Mouse (Mus musculus): ENCODE measurements around the gene Hat1. TPM values are rescaled to one million over a fixed set of nuclear protein-coding genes. Genes with fewer than 3 reads are reported as not detected.
A peak's percentile ranks its signal among the peaks of the same experiment; 100 is the strongest.

The Hat1 gene
- total and polyA plus RNA-seq, 3 experiments = 91.6 to 292 (median 167) TPM

DNA sequence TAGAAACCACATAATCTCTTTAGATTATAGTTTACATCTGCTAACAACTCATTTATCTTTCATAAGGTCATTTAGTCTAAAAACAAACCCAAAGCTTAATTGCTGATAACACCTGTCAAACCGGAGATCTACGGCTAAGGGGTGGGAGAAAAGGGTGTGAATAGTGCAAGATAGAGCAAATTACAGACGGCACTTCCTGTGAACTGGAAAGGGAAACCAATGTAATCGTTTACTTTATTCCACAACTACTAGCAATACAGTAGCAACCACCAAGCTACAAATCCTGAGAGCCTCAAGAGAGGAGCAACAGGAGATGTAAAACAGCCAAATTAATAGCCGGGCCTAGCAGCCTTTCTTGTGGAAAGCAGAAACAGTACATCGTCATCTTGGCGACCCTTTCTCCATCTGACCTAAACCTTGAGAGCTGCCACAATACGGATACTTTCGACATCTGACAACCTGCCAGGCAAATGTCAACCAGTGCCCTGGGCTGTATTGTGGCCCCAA, 22.1 kb upstream of the Hat1 start:
- H3K27me3 ChIP-seq (replicated peaks) = no peaks in the 10 kb centered on the region
- peaks cover 0 to 20% of the 10 kb centered on the region in 2 experiments for H3K36me3 ChIP-seq (replicated peaks in 1 of 2; ENCODE audit: control insufficient read depth in 1 of 2, insufficient read depth in 1 of 2, low read length in 1 of 2)
- H3K79me2 ChIP-seq (replicated peaks; ENCODE audit: control insufficient read depth, extremely low read depth, insufficient read depth, poor library complexity, severe bottlenecking) = peaks cover 14% of the 10 kb centered on the region
- in situ Hi-C loops (cut with MboI; ENCODE audit: low pct_ligation_motif_present, low pct_unique_long_range_greater_than_20kb, low sequenced_read_pairs) = no loop called here
- H3K9ac ChIP-seq (ENCODE audit: insufficient read depth, low read depth) = peak overlapping the region; percentile 46
- no peaks in the 10 kb centered on the region for H3K9me3 ChIP-seq (replicated peaks; ENCODE audit: low read length)
- TF ChIP-seq ZKSCAN1 (IDR thresholded peaks at IDR 0.05; ENCODE audit: borderline replicate concordance, low read depth, low read length) = no peak
- no peak for TF ChIP-seq USF1 (IDR thresholded peaks at IDR 0.05; ENCODE audit: low read depth, low read length)
- 0 out of 2 replicates have a peak, but pooled peaks have one; percentile 27 for TF ChIP-seq MYC (IDR thresholded peaks at IDR 0.05; ENCODE audit: low read depth, low read length)
- TF ChIP-seq IRF4 (IDR thresholded peaks at IDR 0.05; ENCODE audit: low read depth, low read length) = no peak
- TF ChIP-seq CHD1 (IDR thresholded peaks at IDR 0.05; ENCODE audit: low read depth, low read length) = peak; percentile 47; the same call in 1 of the 2 replicates
- TF ChIP-seq UBTF (IDR thresholded peaks at IDR 0.05; ENCODE audit: low read depth, low read length) = no peak
- 0 out of 2 replicates have a peak, but pooled peaks have one; percentile 14 for TF ChIP-seq EP300 (IDR thresholded peaks at IDR 0.05; ENCODE audit: low read length)
- dilution Hi-C loops (cut with MboI; ENCODE audit: extremely low pct_ligation_motif_present, extremely low pct_unique_long_range_greater_than_20kb, low sequenced_read_pairs) = no loop called here
- H3K4me3 ChIP-seq (replicated peaks in 1 of 3; ENCODE audit: low read depth in 2 of 3, low read length in 2 of 3, poor library complexity in 1 of 3) = peak overlapping the region; percentile 62 to 87 (median 85)
- peak overlapping the region; percentile 87 for H3K4me2 ChIP-seq (ENCODE audit: insufficient read depth, low read depth, poor library complexity, severe bottlenecking)
- no peak for DNase-seq (ENCODE audit: extremely low read depth)
- peak overlapping the region; percentile 27; the same call in 1 of the 2 replicates for H3K27ac ChIP-seq (ENCODE audit: insufficient read depth, low read depth)
- peaks cover 0 to 24% of the 10 kb centered on the region in 2 experiments; a peak in 2 of 4 replicates for H3K4me1 ChIP-seq (ENCODE audit: control insufficient read depth in 1 of 2, insufficient read depth in 2 of 2)

DNA sequence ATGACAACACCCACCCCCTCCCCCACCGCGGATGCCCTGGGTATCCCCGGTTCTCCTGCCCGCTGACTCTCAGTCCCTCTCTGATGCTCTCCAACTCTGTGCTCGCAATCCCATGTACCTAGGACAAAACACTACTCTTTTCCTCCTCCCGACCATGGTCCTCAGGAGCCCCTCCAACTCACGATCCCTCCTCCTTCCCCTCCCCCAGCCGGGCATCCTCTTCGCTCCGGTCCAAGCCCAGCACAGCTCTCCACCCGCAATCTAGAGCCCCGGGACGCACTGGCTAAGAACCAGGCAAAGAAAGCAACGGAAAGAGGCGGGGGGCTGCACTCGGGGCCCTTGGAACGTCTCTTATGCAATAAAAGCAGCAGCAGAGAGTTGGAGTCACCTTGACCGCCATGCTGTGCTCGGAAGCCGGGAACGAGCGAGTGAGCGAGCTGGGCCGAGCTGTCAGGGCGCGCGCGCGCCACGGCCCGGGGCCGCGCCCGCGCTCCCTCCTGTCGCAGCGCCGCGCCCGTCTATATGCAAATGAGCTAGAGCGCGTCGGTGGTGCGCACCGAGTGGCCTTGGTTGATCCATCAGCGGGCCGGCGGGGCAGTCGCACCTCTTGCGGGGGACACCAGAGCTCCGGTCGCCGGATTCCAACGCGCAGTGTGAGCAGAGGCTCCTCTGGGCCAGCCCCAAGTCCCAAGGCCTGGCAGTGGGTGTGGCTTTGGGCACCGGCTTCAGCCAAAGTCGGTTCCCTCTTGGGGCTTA, 21.5 kb upstream of the Hat1 start, which contains the start of gene Slc25a12:
Gene Slc25a12, minus strand, starts transcription at position 625 of the 756 bp plus-strand sequence.
- Histone ChIP-seq H3K79me2 (replicated peaks; ENCODE audit: control insufficient read depth, extremely low read depth, insufficient read depth, poor library complexity, severe bottlenecking) (peaks cover 14% of the 10 kb centered on the region), H3K27ac (ENCODE audit: insufficient read depth, low read depth) (peak within 1 kb of the TSS; percentile 27; the same call in 1 of the 2 replicates), H3K4me2 (ENCODE audit: insufficient read depth, low read depth, poor library complexity, severe bottlenecking) (peak within 1 kb of the TSS; percentile 87), H3K9ac (ENCODE audit: insufficient read depth, low read depth) (peak within 1 kb of the TSS; percentile 62), H3K27me3 (replicated peaks) (no peaks in the 10 kb centered on the region), H3K4me1 (ENCODE audit: control insufficient read depth in 1 of 2, insufficient read depth in 2 of 2) (peaks cover 0 to 24% of the 10 kb centered on the region in 2 experiments; a peak in 2 of 4 replicates), H3K4me3 (replicated peaks in 1 of 3; ENCODE audit: low read depth in 2 of 3, low read length in 2 of 3, poor library complexity in 1 of 3) (peak within 1 kb of the TSS; percentile 62 to 87 (median 85)), H3K36me3 (replicated peaks in 1 of 2; ENCODE audit: control insufficient read depth in 1 of 2, insufficient read depth in 1 of 2, low read length in 1 of 2) (peaks cover 0 to 14% of the 10 kb centered on the region in 2 experiments), H3K9me3 (replicated peaks; ENCODE audit: low read length) (no peaks in the 10 kb centered on the region)
- dilution Hi-C loops (cut with MboI; ENCODE audit: extremely low pct_ligation_motif_present, extremely low pct_unique_long_range_greater_than_20kb, low sequenced_read_pairs) = no loop called here
- DNase-seq (ENCODE audit: extremely low read depth) = peak; percentile 87
- in situ Hi-C loops (cut with MboI; ENCODE audit: low pct_ligation_motif_present, low pct_unique_long_range_greater_than_20kb, low sequenced_read_pairs) = no loop called here
- TF ChIP-seq KAT2A (IDR thresholded peaks at IDR 0.05; ENCODE audit: insufficient replicate concordance, low read length) = no peak
- no peak for TF ChIP-seq SMC3 (IDR thresholded peaks at IDR 0.05; ENCODE audit: low read depth, low read length)
- peak; percentile 59; the same call in 1 of the 2 replicates for TF ChIP-seq TBP (conservative IDR thresholded peaks at IDR 0.05; ENCODE audit: low read depth, low read length)
- no peak for TF ChIP-seq ZNF384 (IDR thresholded peaks at IDR 0.05; ENCODE audit: low read depth, low read length)
- TF ChIP-seq ELF1 (IDR thresholded peaks at IDR 0.05; ENCODE audit: low read depth, low read length) = no peak
- peak; percentile 72; the same call in 1 of the 2 replicates for TF ChIP-seq NELFE (IDR thresholded peaks at IDR 0.05; ENCODE audit: low read depth, low read length)
- no peak for TF ChIP-seq POLR2AphosphoS2 (IDR thresholded peaks at IDR 0.05; ENCODE audit: low read depth, low read length)
- no peak for TF ChIP-seq ZC3H11A (IDR thresholded peaks at IDR 0.05; ENCODE audit: low read depth, low read length)
- no peak for TF ChIP-seq JUN (IDR thresholded peaks at IDR 0.05; ENCODE audit: insufficient read depth, low read depth, low read length)
- peak; percentile 30; the same call in 1 of the 2 replicates for TF ChIP-seq MAX (IDR thresholded peaks at IDR 0.05; ENCODE audit: low read length)
- TF ChIP-seq RCOR1 (conservative IDR thresholded peaks at IDR 0.05; ENCODE audit: low read depth, low read length) = no peak
- no peak for TF ChIP-seq JUND (conservative IDR thresholded peaks at IDR 0.05; ENCODE audit: low read depth, low read length)
- TF ChIP-seq MYC (IDR thresholded peaks at IDR 0.05; ENCODE audit: low read depth, low read length) = 0 out of 2 replicates have a peak, but pooled peaks have one; percentile 1
- no peak for TF ChIP-seq CHD1 (IDR thresholded peaks at IDR 0.05; ENCODE audit: low read depth, low read length)
- no peak for TF ChIP-seq USF1 (IDR thresholded peaks at IDR 0.05; ENCODE audit: low read depth, low read length)
- TF ChIP-seq USF2 (conservative IDR thresholded peaks at IDR 0.05; ENCODE audit: low read depth, low read length) = no peak
- no peak for TF ChIP-seq E2F4 (IDR thresholded peaks at IDR 0.05; ENCODE audit: insufficient replicate concordance, low read depth, low read length)
- peak; percentile 37; the same call in 1 of the 2 replicates for TF ChIP-seq ZMIZ1 (IDR thresholded peaks at IDR 0.05; ENCODE audit: low read depth, low read length)
- TF ChIP-seq MAZ (IDR thresholded peaks at IDR 0.05; ENCODE audit: low read depth, low read length) = no peak
- TF ChIP-seq CHD2 (IDR thresholded peaks at IDR 0.05; ENCODE audit: low read length) = peak; percentile 93
- no peak for TF ChIP-seq CTCF (conservative IDR thresholded peaks at IDR 0.05 in 1 of 2, IDR thresholded peaks at IDR 0.05 in 1 of 2; ENCODE audit: low read depth in 2 of 2, low read length in 2 of 2)
- peak; percentile 92 for TF ChIP-seq SIN3A (IDR thresholded peaks at IDR 0.05; ENCODE audit: low read length)
- TF ChIP-seq POLR2A (IDR thresholded peaks at IDR 0.05; ENCODE audit: low read depth, low read length) = peak; percentile 80
- no peak for TF ChIP-seq PAX5 (IDR thresholded peaks at IDR 0.05; ENCODE audit: low read length)
- TF ChIP-seq IRF4 (IDR thresholded peaks at IDR 0.05; ENCODE audit: low read depth, low read length) = peak; percentile 23; the same call in 1 of the 2 replicates
- no peak for TF ChIP-seq MAFK (IDR thresholded peaks at IDR 0.05; ENCODE audit: insufficient replicate concordance, low read length)
- TF ChIP-seq ETS1 (conservative IDR thresholded peaks at IDR 0.05; ENCODE audit: low read depth, low read length) = no peak; the same call in 1 of the 2 replicates
